Mouse (Mus musculus): Measurements from ENCODE around the gene Telo2.

The Telo2 gene

DNA sequence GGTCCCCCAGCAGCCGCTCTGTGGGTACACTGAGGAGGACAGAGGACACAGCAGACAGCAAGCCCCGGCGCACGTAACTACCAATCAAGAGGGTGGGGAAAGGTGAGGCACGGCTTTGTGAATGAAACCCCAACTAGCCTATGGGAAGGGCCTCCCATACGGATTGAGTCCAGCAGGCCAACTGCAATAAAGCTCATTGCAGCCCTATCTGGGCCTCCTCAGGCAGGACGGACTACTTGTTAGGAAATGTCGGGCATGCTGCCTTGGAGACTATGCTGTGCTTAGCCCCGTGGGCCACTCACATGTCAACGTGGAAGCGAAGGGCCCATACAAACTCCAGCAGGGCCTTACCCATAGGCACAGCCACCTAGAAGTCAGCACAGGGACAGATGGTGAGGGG lies 14.4 kb downstream of the Telo2 start:
- no peak for DNase-seq (ENCODE audit: low read depth, low spot score)

DNA sequence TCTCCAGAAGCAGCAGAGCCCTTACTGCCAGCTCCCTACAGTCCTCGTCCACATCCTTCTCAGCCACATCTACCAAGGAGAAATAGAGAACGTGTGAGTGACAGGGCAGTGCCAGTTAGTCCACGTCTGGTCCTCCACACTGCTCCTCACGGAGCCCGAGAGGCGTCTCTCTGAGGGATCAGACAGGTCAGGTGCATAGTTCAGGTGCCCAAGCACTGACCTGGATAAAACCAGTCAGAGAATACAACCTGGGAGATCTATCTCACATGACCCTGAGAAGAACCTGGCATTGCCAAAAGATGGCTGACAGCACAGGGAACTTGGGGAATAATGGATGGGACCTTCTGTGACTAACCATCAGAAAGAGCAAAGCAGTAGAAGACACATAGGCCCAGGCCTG lies 15.7 kb downstream of the Telo2 start:
- DNase-seq (ENCODE audit: low read depth, low spot score), result no peak

DNA sequence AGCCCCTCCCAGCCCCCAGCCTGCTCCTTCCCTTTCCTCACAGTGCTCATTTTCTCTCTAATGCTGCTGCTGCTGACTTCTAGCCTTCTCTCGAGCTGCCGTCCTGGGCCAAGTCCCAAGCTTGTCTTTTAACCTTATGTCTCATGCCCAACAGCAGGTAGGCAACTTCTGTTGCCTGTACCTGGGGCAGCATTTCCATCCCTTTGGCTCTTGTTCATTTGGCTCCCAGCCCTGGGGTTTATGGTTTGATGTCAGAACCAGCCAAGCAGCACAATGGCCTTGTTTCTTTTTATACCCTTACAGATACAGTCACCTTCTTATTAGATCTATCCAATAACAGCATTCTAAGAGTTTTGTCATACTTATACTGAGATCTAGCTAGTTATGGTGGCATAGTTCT lies 19.5 kb downstream of the Telo2 start:
- DNase-seq (ENCODE audit: low read depth, low spot score), result no peak

DNA sequence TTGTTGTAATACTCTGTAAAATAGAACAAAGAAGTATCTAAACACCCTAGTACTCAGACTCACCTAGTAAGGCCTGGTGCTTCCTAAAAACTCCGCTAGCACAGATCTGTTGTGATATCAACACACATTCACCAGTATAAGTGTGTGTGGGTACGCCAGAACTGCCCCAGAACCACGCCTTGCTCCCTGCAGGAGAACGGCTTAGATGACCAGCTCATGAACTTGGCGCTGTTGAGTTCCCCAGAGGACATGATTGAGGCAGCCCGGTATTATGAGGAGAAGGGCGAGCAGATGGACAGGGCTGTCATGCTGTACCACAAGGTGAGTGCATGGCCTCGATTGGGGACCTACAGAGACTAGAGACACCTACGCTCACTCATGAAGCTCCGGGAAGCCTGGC lies 25.3 kb downstream of the Telo2 start:
- no peak for DNase-seq (ENCODE audit: low read depth, low spot score)

DNA sequence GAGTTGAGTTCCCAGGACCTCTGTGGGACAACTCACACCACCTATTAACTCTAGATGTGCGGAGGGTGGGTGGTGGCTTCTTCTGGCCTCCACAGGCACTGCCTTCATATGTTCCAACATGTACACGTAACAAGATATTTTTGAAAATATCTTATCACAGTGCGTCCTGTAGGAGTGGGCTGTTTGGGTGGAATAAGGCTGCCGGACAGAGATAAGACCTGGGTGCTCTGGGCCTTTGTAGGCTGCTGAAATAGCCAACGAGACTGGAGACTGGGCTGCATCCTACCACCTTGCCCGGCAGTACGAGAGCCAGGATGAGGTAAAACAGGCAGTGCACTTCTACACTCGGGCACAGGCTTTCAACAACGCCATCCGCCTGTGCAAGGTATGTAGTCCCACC lies 26.6 kb downstream of the Telo2 start:
- DNase-seq (ENCODE audit: low read depth, low spot score), result no peak

DNA sequence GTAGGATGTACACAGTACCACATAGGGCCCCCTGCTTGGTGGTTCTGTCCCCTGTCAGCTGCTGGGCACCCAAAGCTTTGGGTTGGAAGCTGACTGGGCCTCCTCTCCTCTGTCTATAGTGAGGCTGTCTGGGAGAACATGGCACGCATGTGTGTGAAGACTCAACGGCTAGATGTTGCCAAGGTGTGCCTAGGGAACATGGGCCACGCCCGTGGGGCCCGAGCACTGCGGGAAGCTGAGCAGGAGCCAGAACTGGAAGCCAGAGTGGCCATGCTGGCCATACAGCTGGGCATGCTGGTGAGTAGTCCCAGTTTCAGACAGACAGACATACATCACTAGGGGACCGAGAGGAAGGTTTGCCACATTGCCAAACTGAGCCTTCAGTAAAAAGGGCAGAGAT lies 29.0 kb downstream of the Telo2 start:
- no peak for DNase-seq (ENCODE audit: low read depth, low spot score)

DNA sequence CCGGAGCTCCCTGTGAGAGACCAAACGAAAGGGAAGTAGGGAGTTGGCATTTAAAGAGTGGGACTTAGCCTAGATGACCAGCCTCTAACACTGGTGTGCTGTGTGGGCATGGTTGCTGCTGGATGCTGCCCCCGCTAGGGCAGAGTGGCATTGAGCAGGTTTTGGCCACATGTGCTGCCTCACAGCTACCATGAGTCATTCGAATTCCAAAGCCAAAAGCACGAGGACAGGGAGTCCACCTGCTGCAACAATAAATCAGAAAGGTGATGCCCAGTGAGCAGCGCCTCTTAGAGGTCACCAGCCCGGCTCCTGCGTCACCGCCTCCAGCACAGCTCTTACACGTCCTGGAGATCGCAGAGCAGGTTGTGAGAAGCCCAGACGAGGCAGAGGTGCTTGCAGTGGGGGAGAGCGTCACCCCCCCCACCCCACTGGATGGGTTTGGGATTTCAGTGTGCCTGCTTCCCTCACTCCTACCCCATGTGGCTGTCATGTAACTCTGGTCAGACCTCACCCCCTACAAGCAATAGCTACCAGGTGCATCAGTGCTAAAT lies 30.9 kb downstream of the Telo2 start:
- no peak for DNase-seq (ENCODE audit: low read depth, low spot score)

DNA sequence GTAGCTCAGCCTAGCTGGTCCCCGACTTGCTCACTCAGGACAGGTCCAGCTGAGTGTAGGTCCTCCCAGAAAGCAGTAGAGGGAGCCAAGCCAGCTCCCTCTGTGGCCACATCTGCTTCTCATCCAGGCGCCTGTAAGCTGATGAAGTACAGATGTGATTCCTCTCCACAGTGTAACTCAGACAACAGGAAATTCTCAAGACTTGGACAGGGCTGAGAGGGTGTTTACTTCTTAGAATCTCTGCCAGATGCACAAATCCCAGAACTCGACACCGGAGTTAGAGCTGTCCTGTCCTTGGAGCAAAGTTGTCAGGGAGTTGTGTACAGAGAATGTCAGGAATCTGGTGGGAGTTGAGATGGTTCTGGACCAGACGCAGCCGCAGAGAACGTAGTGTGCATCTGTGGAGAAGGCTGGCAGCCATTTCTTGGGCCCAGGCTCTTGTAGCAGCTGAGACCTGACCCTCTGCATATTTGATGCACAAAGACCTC lies 32.3 kb downstream of the Telo2 start, which contains the start of gene Tmem204:
Gene Tmem204, minus strand, starts transcription at position 148 of the 488 bp plus-strand sequence.
- peak; percentile 69 for DNase-seq (ENCODE audit: low read depth, low spot score)

DNA sequence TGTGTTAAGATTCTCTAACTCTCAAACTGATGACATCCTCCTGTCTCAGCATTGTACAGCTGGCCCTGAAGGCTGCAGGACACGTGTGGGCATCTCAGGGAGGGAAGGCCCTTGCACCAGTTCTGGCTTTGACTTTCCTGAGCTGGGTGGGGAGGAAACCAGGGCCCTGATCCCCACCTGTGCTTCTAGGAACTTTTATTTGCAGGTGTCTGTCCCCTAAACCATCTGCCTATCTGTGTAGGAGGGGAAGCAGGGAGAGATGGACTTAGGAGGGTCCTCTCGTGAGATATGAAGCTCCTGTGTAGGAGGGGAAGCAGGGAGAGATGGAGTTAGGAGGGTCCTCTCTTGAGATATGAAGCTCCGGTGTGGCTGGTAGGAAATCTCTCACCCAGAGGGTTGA lies 32.9 kb downstream of the Telo2 start:
- no peak for DNase-seq (ENCODE audit: low read depth, low spot score)

DNA sequence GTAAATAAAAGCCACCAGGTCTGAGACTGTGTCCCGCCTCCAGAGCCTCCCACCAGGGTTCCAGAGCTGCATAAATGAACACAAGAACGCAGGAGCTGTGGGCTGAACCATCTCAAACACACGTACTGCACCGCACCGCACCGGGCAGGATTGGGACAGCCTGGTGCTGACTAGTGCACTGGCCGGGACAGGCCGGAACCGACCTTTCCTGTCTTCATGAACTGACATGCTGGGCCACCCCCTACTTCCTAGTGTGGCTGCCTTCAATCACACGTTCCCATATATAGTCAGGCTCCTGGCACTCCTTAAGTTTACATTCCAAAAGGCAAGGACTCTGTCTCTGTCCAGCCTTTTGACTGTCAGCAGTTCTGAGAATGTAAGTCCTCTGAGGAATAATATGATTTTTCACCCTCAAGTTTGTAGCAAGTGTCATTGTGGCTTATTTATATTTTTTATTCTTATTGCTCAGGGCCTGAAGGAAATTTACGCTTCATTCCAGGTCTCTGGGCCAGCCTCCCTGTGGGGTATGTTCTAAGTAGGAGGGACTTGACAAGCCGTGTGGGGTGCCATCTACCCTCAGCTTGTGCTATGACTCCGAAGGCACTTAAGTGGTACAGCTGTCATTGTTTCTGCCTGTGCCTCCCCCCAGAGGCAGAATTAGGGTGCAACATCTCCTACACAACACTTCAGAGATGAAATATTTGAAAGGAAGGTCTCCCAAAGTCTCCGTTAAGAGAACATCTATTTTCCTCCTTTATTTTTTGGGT lies 33.5 kb downstream of the Telo2 start:
- DNase-seq (ENCODE audit: low read depth, low spot score), result no peak

DNA sequence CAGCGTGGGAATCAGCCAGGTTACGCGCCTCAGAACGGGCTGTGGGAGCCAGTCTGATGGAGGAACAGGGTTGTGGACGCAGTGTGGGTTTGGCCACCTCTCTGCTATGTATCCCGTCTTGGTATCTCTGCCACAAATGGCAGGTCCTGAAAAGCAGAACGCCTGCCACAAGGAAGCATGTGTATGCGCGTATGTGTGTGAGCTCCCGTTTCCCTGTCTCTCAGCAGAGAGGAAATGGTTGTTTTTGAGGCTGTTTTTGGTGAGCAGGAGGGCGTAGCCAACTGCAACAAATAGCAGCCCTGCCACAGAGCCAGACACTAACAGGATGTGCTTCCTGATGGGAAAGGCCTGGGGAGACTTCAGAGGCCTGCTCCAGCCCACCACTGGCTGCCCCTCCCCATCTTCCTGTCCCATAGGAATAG lies 34.8 kb downstream of the Telo2 start:
- no peak for DNase-seq (ENCODE audit: low read depth, low spot score)

DNA sequence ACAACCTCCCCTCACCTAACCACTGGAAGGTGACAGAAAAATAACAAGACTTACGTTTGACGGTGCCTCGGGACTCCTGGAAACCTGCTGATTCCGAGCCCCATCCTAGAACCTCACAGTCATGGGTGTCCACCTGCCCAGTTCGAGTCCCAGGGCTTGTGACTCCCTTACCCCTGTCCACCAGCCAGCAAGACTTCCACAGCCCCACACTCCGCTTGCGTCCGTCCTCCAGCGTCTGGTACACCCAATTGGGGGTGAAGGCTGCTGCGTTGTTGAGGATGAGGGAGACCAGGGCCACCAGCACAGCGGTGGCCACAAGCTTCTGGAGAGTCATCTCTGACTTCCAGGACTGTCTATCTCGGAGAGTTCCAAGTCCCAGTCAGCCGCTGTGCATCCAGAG lies 35.6 kb downstream of the Telo2 start:
- no peak for DNase-seq (ENCODE audit: low read depth, low spot score)

DNA sequence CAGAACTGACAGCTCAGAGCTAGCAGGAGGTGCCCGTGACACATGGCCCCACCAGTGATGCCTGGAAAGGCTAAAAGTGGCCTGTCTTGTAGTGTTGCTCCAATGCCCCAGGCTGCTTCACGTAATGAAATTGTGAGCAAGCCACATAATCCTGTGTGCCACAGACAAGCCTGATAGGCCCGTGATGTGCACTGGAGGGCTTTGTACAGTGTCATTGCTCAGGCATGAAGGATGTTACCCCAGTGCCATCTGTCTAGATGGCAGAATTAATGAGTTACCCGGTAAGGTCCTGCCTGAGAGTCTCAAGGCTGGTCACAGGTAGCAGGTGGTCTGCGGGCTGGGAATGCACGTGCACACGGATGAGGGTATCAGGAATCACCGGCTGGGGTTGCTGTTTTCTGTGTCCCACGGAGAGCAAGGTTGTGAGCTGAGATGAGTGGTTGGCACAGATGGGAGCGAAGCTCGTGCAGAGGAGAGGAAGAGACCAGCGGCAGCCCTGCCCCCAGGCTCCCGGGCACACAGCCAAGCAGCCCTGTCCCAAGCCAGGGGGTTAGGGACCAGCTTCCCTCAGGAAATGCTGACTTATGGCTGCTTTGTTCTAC lies 37.9 kb downstream of the Telo2 start:
- no peak for DNase-seq (ENCODE audit: low read depth, low spot score)

DNA sequence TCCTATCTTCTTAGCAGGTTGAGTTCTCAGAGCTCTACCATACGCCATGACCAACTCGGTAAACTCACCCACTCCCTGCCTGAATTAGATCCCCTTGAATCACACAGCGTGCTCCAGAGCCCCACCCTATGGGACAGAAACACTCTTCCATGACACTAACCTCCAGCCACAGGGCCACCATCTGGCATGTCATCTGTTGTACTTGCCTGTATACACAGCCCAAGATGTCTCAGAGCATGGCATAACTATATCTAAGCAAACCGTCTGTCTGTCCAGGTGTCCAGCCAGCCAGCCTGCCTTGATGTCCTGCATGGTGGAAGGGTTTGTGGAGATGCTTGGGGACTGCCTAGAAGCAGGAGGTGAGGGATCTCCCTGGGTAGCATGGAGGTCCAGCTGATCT lies 38.9 kb downstream of the Telo2 start:
- DNase-seq (ENCODE audit: low read depth, low spot score), result no peak

DNA sequence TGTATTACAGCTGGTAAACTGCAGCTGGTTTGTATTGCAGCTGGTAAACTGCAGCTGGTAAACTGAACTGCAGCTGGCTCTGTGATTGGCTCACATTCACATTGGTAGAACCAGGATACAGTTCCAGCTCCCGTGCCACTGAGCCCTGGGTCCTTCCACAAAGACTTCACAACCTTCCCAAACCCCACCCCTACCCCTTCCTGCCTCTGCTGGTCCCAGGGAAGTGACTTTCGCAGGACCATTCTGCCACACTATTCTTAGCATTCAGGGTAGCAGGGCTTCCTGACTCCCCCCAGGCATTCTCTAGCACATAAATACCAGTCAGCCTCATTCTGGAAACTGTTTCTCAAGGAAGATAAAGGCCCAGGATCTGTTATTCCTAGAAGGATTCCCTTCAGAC lies 47.1 kb downstream of the Telo2 start:
- no peak for DNase-seq (ENCODE audit: low read depth, low spot score)

DNA sequence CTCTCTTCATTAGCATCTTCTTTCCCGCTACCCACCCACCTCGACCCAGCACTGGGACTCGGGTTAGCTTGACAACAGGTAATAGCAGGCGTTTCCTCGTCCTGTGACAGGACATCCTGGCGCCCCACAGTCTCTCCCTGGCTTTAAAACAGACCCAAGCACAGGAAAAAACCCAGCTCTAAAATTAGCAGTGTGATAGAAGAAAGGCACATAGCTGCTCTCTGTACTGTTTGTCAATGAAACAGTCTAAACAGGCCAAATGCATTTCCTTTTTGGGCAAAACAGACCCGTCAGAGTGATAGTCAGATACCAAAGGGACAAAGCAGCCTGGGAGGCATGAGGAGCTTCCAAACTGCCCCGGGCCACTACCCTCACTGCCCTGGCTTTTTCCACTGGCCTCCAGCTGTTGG lies 48.3 kb downstream of the Telo2 start:
- DNase-seq (ENCODE audit: low read depth, low spot score), result no peak

DNA sequence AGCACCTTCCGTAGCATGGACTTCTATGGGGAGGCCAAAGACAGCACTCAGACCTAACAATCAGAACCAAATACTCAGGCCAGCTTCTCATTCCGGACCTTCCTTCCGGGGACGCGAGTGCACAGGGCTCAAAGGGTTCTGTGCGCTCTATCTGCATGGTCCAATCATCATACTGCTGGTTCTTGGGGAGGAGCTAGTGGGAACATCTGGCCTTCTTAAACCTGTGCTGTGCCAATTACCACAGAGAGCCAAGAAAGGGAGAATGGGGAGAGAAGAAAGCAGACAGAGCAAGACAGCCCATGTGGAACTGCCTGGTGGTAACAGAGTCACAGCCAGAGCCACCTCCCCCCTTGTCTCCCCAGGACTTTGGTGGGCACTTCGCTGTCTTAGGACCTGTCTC lies 49.2 kb downstream of the Telo2 start:
- no peak for DNase-seq (ENCODE audit: low read depth, low spot score)

DNA sequence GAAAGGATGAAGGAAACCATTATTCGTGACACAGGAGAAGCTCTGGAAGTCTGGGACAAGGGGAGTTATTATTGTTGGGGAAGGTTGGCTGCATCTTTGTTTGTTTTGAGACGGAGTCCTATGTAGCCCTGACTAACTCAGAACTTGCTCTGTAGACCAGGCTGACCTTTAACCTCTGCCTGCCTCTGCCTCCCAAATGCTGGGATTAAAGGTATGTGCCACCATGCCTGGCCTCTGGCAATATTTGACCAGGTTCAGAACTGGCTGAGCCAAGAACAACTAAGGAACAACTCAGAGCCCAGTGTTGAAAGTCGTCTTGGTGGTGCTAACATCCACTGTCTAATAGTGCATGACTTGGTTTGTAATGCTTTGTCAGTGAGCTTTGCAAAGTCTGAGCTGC lies 50.6 kb downstream of the Telo2 start:
- DNase-seq (ENCODE audit: low read depth, low spot score), result no peak

DNA sequence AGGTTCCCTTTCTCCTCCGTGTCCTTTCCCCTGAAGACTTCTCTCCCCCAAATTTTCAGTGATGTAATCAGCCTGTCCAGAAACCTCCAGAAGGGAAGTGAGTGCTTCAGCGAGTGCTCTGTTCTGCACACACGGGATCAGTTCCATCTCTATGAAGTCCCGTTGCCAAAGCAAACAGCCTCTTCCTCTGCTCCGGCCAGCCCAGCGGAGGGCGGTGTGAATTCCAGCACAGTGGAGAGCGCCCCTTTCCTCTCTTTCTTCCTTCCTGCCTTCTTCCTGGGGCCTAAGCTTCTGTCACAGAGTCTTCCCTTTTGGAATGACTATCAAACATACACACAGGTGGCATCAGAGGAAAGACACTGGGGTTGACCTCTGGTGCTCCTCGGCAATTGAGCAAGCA lies 51.4 kb downstream of the Telo2 start:
- DNase-seq (ENCODE audit: low read depth, low spot score), result no peak

DNA sequence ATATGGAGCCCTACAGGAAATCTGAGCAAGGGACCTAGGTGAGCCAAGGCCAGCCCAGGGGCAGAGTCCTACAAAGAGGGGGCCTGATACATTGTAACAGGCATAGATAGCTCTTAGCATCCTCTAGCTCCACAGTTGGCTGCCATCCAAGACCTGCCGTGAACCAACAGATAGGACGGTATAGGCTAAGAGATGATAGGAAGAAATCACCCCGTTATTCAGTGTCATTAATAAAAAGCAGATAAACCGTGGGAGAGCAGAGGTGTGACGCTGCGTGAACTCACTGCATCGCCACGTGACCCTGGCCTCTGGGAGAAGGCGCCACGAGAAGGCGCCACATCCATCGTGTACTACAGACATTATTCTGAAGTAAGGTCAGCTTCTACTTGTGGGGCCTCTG lies 51.9 kb downstream of the Telo2 start:
- no peak for DNase-seq (ENCODE audit: low read depth, low spot score)

DNA sequence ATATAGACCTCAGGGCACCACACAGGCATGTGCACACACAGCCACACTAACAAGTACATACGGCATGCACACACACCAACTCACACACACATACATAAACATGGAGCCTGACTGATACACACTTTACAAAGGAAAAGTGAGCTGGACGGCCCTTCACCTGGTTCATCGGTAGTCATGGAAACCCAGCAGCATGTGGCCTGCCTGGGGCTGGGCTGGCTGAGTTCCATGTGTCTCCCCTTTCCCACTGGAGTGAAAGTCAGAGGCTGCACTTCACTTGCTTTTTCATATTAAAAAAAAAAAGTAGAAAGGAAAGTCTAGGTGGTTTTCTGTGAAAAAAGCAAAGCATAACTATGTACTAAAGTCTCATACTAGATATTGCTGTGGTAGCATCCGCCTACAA lies 52.5 kb downstream of the Telo2 start:
- DNase-seq (ENCODE audit: low read depth, low spot score), result no peak

DNA sequence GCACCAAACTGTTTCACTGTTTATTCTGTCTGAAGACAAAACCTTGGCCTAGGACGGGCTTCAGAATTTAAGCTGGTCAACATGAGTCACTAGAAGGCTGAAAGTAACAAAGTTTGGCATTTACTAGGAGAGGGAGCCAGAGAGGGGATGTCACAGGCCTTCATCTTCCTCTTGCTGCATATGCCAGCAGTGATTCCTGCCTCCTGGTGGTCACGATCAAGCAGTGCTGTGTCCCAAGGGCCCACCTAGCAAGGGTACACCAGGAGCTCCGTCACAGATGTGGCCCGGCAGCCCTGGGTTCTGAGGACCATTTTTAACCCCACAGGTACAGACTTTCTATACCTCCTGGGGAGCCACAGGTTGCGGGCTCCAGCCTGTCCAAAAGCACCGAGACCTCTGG lies 58.7 kb downstream of the Telo2 start:
- no peak for DNase-seq (ENCODE audit: low read depth, low spot score)

DNA sequence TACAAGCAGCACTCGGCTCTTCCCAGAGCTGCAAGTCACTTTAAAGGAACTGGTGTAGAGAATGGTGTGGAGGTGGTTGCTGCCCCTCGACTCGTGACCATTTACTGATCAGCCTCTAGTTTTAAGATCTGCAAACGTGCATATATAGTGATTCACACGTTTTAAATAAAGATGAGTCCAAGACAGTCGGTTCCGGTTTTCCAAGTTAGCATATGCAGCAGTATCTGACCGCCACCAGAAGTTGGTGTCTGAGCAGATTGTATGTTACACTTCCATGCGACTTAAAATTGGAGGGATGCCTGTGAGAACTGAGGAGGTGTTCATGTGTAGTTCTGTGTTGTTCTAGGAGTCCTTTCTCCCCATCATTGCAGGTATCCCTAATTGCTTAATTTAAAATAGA lies 62.5 kb downstream of the Telo2 start:
- DNase-seq (ENCODE audit: low read depth, low spot score), result no peak

Measured in embryo, embryonic 11.5 days (tissue).